Mouse (Mus musculus) CH12.LX (cell line): ENCODE measurements around the gene Clec1b.

Experiments
- BHLHE40 ChIP-seq: IDR thresholded peaks from 2 replicates; pipeline ENCODE4 v1.6.1; 2011; ENCODE audit warnings: mild to moderate bottlenecking, low read depth, low read length, improper control_type of control experiment
- CHD1 ChIP-seq: IDR thresholded peaks from 2 replicates; pipeline ENCODE4 v1.6.1; 2012; ENCODE audit warnings: low read depth, low read length, improper control_type of control experiment, inconsistent platforms
- CHD2 ChIP-seq: IDR thresholded peaks from 2 replicates; pipeline ENCODE4 v1.6.1; 2011; ENCODE audit warnings: low read length, improper control_type of control experiment
- CTCF ChIP-seq, 2 experiments: IDR thresholded peaks in 1 of 2; conservative IDR thresholded peaks in 1 of 2; 2 replicates each; pipeline ENCODE4 v1.5.1; 2011 to 2012; ENCODE audit warnings: low read depth in 2 of 2, low read length in 2 of 2, improper control_type of control experiment in 1 of 2, inconsistent platforms in 1 of 2, mild to moderate bottlenecking in 1 of 2, moderate library complexity in 1 of 2
- E2F4 ChIP-seq: IDR thresholded peaks from 2 replicates; pipeline ENCODE4 v1.6.1; 2011; ENCODE audit warnings: low read depth, low read length, improper control_type of control experiment; ENCODE audit not compliant: insufficient replicate concordance
- EP300 ChIP-seq: IDR thresholded peaks from 2 replicates; pipeline ENCODE4 v1.6.1; 2011; ENCODE audit warnings: low read length, improper control_type of control experiment
- ETS1 ChIP-seq: conservative IDR thresholded peaks from 2 replicates; pipeline ENCODE4 v1.6.1; 2012; ENCODE audit warnings: low read depth, mild to moderate bottlenecking, inconsistent platforms, low read length, improper control_type of control experiment, moderate library complexity
- GABPA ChIP-seq: IDR thresholded peaks from 2 replicates; pipeline ENCODE4 v1.6.1; 2012; ENCODE audit warnings: low read depth, low read length, improper control_type of control experiment, inconsistent platforms; ENCODE audit not compliant: insufficient replicate concordance
- MAFK ChIP-seq: IDR thresholded peaks from 2 replicates; pipeline ENCODE4 v1.6.1; 2011; ENCODE audit warnings: low read length, improper control_type of control experiment; ENCODE audit not compliant: insufficient replicate concordance
- MYC ChIP-seq: IDR thresholded peaks from 2 replicates; pipeline ENCODE4 v1.6.1; 2011; ENCODE audit warnings: low read depth, mild to moderate bottlenecking, improper control_type of control experiment, low read length
- POLR2A ChIP-seq: IDR thresholded peaks from 2 replicates; pipeline ENCODE4 v1.6.1; 2011; ENCODE audit warnings: low read depth, mild to moderate bottlenecking, improper control_type of control experiment, low read length
- USF1 ChIP-seq: IDR thresholded peaks from 2 replicates; pipeline ENCODE4 v1.6.1; 2014; ENCODE audit warnings: low read depth, mild to moderate bottlenecking, inconsistent platforms, low read length, improper control_type of control experiment

DNA sequence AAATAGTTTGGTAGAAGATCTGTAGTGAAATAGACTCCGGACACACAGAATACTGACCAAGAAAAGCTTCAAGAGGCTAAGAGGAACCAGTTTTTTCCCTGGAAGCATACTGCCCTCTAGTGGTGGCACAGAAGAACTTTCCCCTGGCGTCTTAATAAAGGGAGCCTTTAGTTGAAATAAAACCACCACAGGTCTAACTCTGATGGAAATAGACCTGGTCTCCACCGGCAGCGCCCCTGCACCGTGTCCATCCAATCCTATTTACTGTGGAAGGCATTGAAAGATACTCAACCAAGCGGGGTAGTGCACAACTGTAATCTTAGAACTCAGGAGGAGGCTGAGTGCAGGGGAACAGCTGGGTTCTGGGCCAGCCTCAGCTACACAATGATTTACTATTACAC, 31.1 kb upstream of the Clec1b start:
- TF ChIP-seq GABPA (no peak), BHLHE40 (peak; percentile 14; the same call in 1 of the 2 replicates), CTCF (conservative IDR thresholded peaks at IDR 0.05 in 1 of 2, IDR thresholded peaks at IDR 0.05 in 1 of 2; ENCODE audit: low read depth in 2 of 2, low read length in 2 of 2) (peak; percentile 92 to 98), USF1 (no peak), CHD2 (no peak), POLR2A (no peak), EP300 (no peak), E2F4 (0 out of 2 replicates have a peak, but pooled peaks have one; percentile 44), CHD1 (0 out of 2 replicates have a peak, but pooled peaks have one; percentile 48), ETS1 (no peak), MYC (no peak), MAFK (0 out of 2 replicates have a peak, but pooled peaks have one; percentile 21)
